Mouse (Mus musculus) liver, postnatal 0 days (tissue): Measurements from ENCODE around the gene Disp1.

Experiments used
- CTCF ChIP-seq: sonication (generic); IDR thresholded peaks from 2 replicates; pipeline ENCODE4 v1.5.1; 2016; ENCODE audit warnings: antibody characterized with exemption, low read depth
- EP300 ChIP-seq: IDR thresholded peaks from 2 replicates; pipeline ENCODE4 v1.6.1; 2016; ENCODE audit warnings: antibody characterized with exemption, low read depth, mild to moderate bottlenecking

- TF ChIP-seq EP300 (no peak), CTCF (no peak)
Observed at GRCm38 (mm10) chr1:183164190-183164580, 57.1 kb downstream of the Disp1 start.
